19 mouse cellular contexts compared by ENCODE assay signal in the genomic region with DNA sequence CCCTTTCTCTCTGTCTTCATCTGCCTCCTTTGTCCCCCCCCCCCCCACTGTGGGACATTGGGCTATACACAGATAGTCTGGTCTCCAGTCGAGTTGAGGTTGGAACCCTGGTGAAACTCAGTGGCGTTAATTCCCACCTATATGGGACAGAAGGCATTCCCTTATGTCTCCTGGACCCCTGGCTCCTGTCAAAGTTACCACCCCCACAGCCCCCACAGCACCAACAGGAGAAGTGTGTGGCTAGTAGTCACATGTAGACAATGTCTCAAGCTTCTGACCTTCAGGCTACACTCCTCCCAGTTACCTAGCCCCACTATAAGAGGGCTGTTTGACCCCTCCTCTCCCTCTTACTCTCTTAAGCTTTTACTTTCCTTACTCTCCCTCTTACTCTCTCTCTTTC. TPM values are rescaled to one million over a fixed set of nuclear protein-coding genes. Genes with fewer than 3 reads are reported as not detected.
"Had no signal": no experiment of that assay in that cellular context is flagged by ENCODE, and none has a peak within 500 bp of the region (broad histone marks: within the 10 kb centered on the region; RNA-seq: fewer than 3 reads in every experiment).

No protein-coding gene starts in this region.

- H3K4me2 ChIP-seq: liver, embryonic 13.5 days; lung, embryonic 15.5 days; midbrain, embryonic 13.5 days had no signal

- ATAC-seq: intestine, embryonic 16.5 days; midbrain, embryonic 13.5 days; midbrain, embryonic 16.5 days had no signal

- DNase-seq: kidney, adult 18-20 months; kidney, postnatal 25 days; layer of hippocampus, adult 9-11 months; liver, embryonic 13.5 days; lung, postnatal 10 days; lung, postnatal 36 days; thymus, postnatal 4 days had no signal

- H3K4me3 ChIP-seq: layer of hippocampus, adult 2 months; liver, embryonic 13.5 days; lung, embryonic 15.5 days; midbrain, embryonic 10.5 days; midbrain, embryonic 13.5 days; myocyte had no signal

- H3K27me3 ChIP-seq: liver, embryonic 13.5 days; lung, embryonic 15.5 days; midbrain, embryonic 13.5 days had no signal

- H3K4me1 ChIP-seq: lung, embryonic 15.5 days; midbrain, embryonic 10.5 days; midbrain, embryonic 13.5 days had no signal

- H3K9me3 ChIP-seq: liver, embryonic 13.5 days; lung, embryonic 15.5 days had no signal

- H3K9ac ChIP-seq: liver, embryonic 13.5 days; lung, embryonic 15.5 days; midbrain, embryonic 13.5 days had no signal

- H3K27ac ChIP-seq: kidney, postnatal 0 days; layer of hippocampus, adult 2 months; liver, embryonic 13.5 days; lung, embryonic 15.5 days; midbrain, embryonic 10.5 days; midbrain, embryonic 13.5 days had no signal

- H3K36me3 ChIP-seq: liver, embryonic 13.5 days; lung, embryonic 15.5 days; midbrain, embryonic 10.5 days; midbrain, embryonic 13.5 days had no signal

RNA-seq across cellular contexts. Expression of a gene that starts 32.5 kb away (rescaled TPM):
- polyA plus RNA-seq: limb, embryonic 11.5 days; midbrain, embryonic 10.5 days; midbrain, embryonic 16.5 days; myocyte; neural tube, embryonic 11.5 days; neural tube, embryonic 14.5 days; stomach, embryonic 14.5 days had no signal
